Mouse (Mus musculus) right cerebral cortex, adult 2 months (tissue): ENCODE measurements around the gene 1700023F06Rik.

Source experiments
- DNase-seq, 2 experiments: peaks; one replicate each; pipeline ENCODE4 v3.0.0; 2021 to 2022; ENCODE audit warnings: low spot score in 2 of 2

Gene 1700023F06Rik

GRCm38 (mm10) chr11:103168690-103169390 lies 39.5 kb downstream of the 1700023F06Rik start:
- DNase-seq, result peak; percentile 87 to 91

GRCm38 (mm10) chr11:103164391-103164790 lies 44.0 kb downstream of the 1700023F06Rik start:
- no peak for DNase-seq

- no peak for DNase-seq
Observed at GRCm38 (mm10) chr11:103162132-103162531, 46.2 kb downstream of the 1700023F06Rik start.

GRCm38 (mm10) chr11:103161449-103161848 lies 46.9 kb downstream of the 1700023F06Rik start:
- DNase-seq, result no peak

GRCm38 (mm10) chr11:103160738-103161137 lies 47.6 kb downstream of the 1700023F06Rik start:
- DNase-seq, result no peak

- DNase-seq, result peak; percentile 95
Observed at GRCm38 (mm10) chr11:103158621-103159478, 49.5 kb downstream of the 1700023F06Rik start.

GRCm38 (mm10) chr11:103149771-103150170 lies 58.6 kb downstream of the 1700023F06Rik start:
- no peak for DNase-seq
